Mouse (Mus musculus): ENCODE measurements around the gene Ssxb1. TPM values are rescaled to one million over a fixed set of nuclear protein-coding genes. Genes with fewer than 3 reads are reported as not detected.
"Not testable (repeated sequence)": the region's sequence is repeated elsewhere in the genome, so short reads cannot be mapped to it uniquely, and the experiment has no call there.

Ssxb1 gene
- not detected in 2 replicates for polyA plus RNA-seq (2015; fragmentation: Nextera tagmentation; extraction: Ambion mirVana)

DNA sequence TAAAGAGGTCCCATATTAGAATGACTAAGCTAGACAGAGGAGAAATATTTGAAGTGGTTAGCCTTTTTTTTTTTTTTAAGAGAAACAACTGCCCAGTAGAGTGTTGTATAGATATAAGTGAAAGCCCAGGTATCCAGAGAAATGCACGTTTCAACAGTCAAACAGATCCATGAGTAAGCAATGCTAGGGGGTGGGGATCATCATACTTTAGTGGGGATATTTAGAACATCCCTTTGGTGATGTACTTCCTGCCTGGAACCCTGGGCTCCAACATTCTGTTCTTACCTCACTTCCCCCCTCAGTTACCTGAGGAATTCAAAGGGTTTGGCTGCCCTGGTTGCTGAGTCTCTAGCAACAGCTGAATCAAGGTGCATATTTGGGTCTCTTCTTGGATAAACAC lies at the start of gene Ssxb1:
Gene Ssxb1, plus strand, starts transcription at position 301 of the 400 bp plus-strand sequence.
- not testable (repeated sequence) for H3K4me1 ChIP-seq (replicated peaks; ENCODE audit: control insufficient read depth, insufficient read depth, low read length); H3K27me3 ChIP-seq (replicated peaks; ENCODE audit: control insufficient read depth, insufficient read depth, low read length); H3K4me2 ChIP-seq (ENCODE audit: low read length); H3K27ac ChIP-seq (ENCODE audit: low read length); H3K9ac ChIP-seq (replicated peaks; ENCODE audit: low read depth, low read length); H3K9me3 ChIP-seq (ENCODE audit: control insufficient read depth, low read length); H3K4me3 ChIP-seq (replicated peaks; ENCODE audit: low read length); H3K36me3 ChIP-seq (ENCODE audit: control insufficient read depth, insufficient read depth); ATAC-seq
- WGBS, result 31% methylated on average over 1 of the region's 1 CpGs

DNA sequence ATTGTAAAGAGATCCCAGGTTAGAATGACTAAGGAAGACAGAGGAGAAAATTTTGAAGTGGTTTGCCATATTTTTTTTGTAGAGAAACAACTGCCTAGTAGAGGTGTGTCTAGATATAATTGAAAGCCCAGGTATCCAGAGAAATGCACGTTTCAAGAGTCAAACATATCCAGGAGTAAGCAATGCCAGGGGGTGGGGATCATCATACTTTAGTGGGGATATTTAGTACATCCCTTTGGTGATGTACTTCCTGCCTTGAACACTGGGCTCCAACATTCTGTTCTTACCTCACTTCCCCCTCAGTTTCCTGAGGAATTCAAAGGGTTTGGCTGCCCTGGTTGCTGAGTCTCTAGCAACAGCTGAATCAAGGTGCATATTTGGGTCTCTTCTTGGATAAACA lies 46.4 kb upstream of the Ssxb1 start, which contains the start of gene Ssxb9:
Gene Ssxb9, plus strand, starts transcription at position 301 of the 400 bp plus-strand sequence.
- H3K4me2 ChIP-seq (ENCODE audit: low read length), result not testable (repeated sequence)

DNA sequence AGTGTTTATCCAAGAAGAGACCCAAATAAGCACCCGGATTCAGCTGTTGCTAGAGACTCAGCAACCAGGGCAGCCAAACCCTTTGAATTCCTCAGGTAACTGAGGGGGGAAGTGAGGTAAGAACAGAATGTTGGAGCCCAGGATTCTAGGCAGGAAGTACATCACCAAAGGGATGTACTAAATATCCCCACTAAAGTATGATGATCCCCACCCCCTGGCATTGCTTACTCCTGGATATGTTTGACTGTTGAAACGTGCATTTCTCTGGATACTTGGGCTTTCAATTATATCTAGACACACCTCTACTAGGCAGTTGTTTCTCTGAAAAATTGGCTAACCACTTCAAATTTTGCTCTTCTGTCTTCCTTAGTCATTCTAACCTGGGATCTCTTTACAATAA lies 48.5 kb downstream of the Ssxb1 start, which contains the start of gene Ssxb2:
Gene Ssxb2, minus strand, starts transcription at position 101 of the 400 bp plus-strand sequence.
- not testable (repeated sequence) for H3K27ac ChIP-seq (ENCODE audit: low read length); H3K9ac ChIP-seq (replicated peaks; ENCODE audit: low read depth, low read length); H3K9me3 ChIP-seq (ENCODE audit: control insufficient read depth, low read length); H3K27me3 ChIP-seq (replicated peaks; ENCODE audit: control insufficient read depth, insufficient read depth, low read length); ATAC-seq; H3K4me2 ChIP-seq (ENCODE audit: low read length); H3K4me3 ChIP-seq (replicated peaks; ENCODE audit: low read length); H3K36me3 ChIP-seq (ENCODE audit: control insufficient read depth, insufficient read depth); H3K4me1 ChIP-seq (replicated peaks; ENCODE audit: control insufficient read depth, insufficient read depth, low read length)
- WGBS, result 73% methylated on average over 2 of the region's 2 CpGs

More for the DNA sequence above, 46.4 kb upstream of the Ssxb1 start, which contains the start of gene Ssxb9:
- not testable (repeated sequence) for H3K27me3 ChIP-seq (replicated peaks; ENCODE audit: control insufficient read depth, insufficient read depth, low read length); ATAC-seq; H3K4me1 ChIP-seq (replicated peaks; ENCODE audit: control insufficient read depth, insufficient read depth, low read length); H3K9ac ChIP-seq (replicated peaks; ENCODE audit: low read depth, low read length); H3K4me3 ChIP-seq (replicated peaks; ENCODE audit: low read length); H3K9me3 ChIP-seq (ENCODE audit: control insufficient read depth, low read length); H3K27ac ChIP-seq (ENCODE audit: low read length); H3K36me3 ChIP-seq (ENCODE audit: control insufficient read depth, insufficient read depth)
- WGBS, result 38% methylated on average over 1 of the region's 1 CpGs

Other genes with a start within 250 kb of the Ssxb1 start
- 25.0 and 27.1 TPM in 2 replicates for gene Tbc1d25, start 237.1 kb upstream of the Ssxb1 start, polyA plus RNA-seq (2015; fragmentation: Nextera tagmentation; extraction: Ambion mirVana)
- gene Ebp, start 219.8 kb upstream of the Ssxb1 start, polyA plus RNA-seq (2015; fragmentation: Nextera tagmentation; extraction: Ambion mirVana), result 19.7 and 25.5 TPM in 2 replicates
- gene Porcn, start 206.8 kb upstream of the Ssxb1 start, polyA plus RNA-seq (2015; fragmentation: Nextera tagmentation; extraction: Ambion mirVana), result 42.7 and 51.8 TPM in 2 replicates
- gene Ftsj1, start 160.9 kb upstream of the Ssxb1 start, polyA plus RNA-seq (2015; fragmentation: Nextera tagmentation; extraction: Ambion mirVana), result 48.3 and 55.4 TPM in 2 replicates
- 36.0 and 41.8 TPM in 2 replicates for gene Slc38a5, start 142.2 kb upstream of the Ssxb1 start, polyA plus RNA-seq (2015; fragmentation: Nextera tagmentation; extraction: Ambion mirVana)
- not detected in 2 replicates for gene Ssxb10, start 85.9 kb upstream of the Ssxb1 start, polyA plus RNA-seq (2015; fragmentation: Nextera tagmentation; extraction: Ambion mirVana)
- not detected in 2 replicates for gene Ssxb9, start 46.3 kb upstream of the Ssxb1 start, polyA plus RNA-seq (2015; fragmentation: Nextera tagmentation; extraction: Ambion mirVana)
- not detected in 2 replicates for gene Ssxb2, start 48.4 kb downstream of the Ssxb1 start, polyA plus RNA-seq (2015; fragmentation: Nextera tagmentation; extraction: Ambion mirVana)
- not detected in 2 replicates for gene Gm14459, start 111.6 kb downstream of the Ssxb1 start, polyA plus RNA-seq (2015; fragmentation: Nextera tagmentation; extraction: Ambion mirVana)
- not detected in 2 replicates for gene Ssxb6, start 134.9 kb downstream of the Ssxb1 start, polyA plus RNA-seq (2015; fragmentation: Nextera tagmentation; extraction: Ambion mirVana)
- gene Ssxb3, start 178.5 kb downstream of the Ssxb1 start, polyA plus RNA-seq (2015; fragmentation: Nextera tagmentation; extraction: Ambion mirVana), result not detected in 2 replicates

Measured in forebrain, embryonic 16.5 days (tissue).